Mouse (Mus musculus) gastrocnemius, adult 18-20 months (tissue): ENCODE data around the gene Slc7a8. TPM values are rescaled to one million over a fixed set of nuclear protein-coding genes. Genes with fewer than 3 reads are reported as not detected.
A peak's percentile ranks its signal among the peaks of the same experiment; 100 is the strongest.

Source experiments
- DNase-seq: peaks from one replicate; pipeline ENCODE4 v3.0.0; 2021; ENCODE audit warnings: low spot score
- total RNA-seq, 2 experiments: library from RNA; stranded (reverse); gene quantifications; 2 replicates each; pipeline ENCODE4 v1.2.3; 2021

Gene Slc7a8
- total RNA-seq, 2 experiments from 2014 or later: 10.7 to 24.4 TPM

- DNase-seq: no peak
Measured at GRCm38 (mm10) chr14:54737634-54738033, 44.1 kb downstream of the Slc7a8 start.

- no peak for DNase-seq
Measured at GRCm38 (mm10) chr14:54736555-54737552, 44.9 kb downstream of the Slc7a8 start.

GRCm38 (mm10) chr14:54735221-54735620, 46.5 kb downstream of the Slc7a8 start:
- DNase-seq: no peak

- no peak for DNase-seq
Measured at GRCm38 (mm10) chr14:54734004-54734403, 47.7 kb downstream of the Slc7a8 start.

- DNase-seq: no peak
Measured at GRCm38 (mm10) chr14:54732206-54732605, 49.5 kb downstream of the Slc7a8 start.

GRCm38 (mm10) chr14:54730305-54730704, 51.4 kb downstream of the Slc7a8 start:
- no peak for DNase-seq

GRCm38 (mm10) chr14:54728823-54729653, 52.7 kb downstream of the Slc7a8 start:
- DNase-seq: no peak

GRCm38 (mm10) chr14:54727565-54727964, 54.2 kb downstream of the Slc7a8 start:
- DNase-seq: no peak

GRCm38 (mm10) chr14:54724049-54724448, 57.7 kb downstream of the Slc7a8 start:
- no peak for DNase-seq

GRCm38 (mm10) chr14:54721711-54722110, 60.0 kb downstream of the Slc7a8 start:
- no peak for DNase-seq

GRCm38 (mm10) chr14:54720654-54721350, 60.9 kb downstream of the Slc7a8 start:
- DNase-seq: peak; percentile 65

- no peak for DNase-seq
Measured at GRCm38 (mm10) chr14:54720041-54720440, 61.7 kb downstream of the Slc7a8 start.

GRCm38 (mm10) chr14:54715402-54715801, 66.3 kb downstream of the Slc7a8 start:
- no peak for DNase-seq

GRCm38 (mm10) chr14:54714617-54715081, 67.1 kb downstream of the Slc7a8 start:
- DNase-seq: peak; percentile 23

- peak; percentile 69 for DNase-seq
Measured at GRCm38 (mm10) chr14:54714121-54714520, 67.6 kb downstream of the Slc7a8 start.

- no peak for DNase-seq
Measured at GRCm38 (mm10) chr14:54712861-54713260, 68.9 kb downstream of the Slc7a8 start.

GRCm38 (mm10) chr14:54712074-54712473, 69.7 kb downstream of the Slc7a8 start, which contains the start of gene Cebpe:
TSS of gene Cebpe (minus strand) at chr14:54712174.
- no peak for DNase-seq

GRCm38 (mm10) chr14:54709054-54709453, 72.7 kb downstream of the Slc7a8 start:
- no peak for DNase-seq

- DNase-seq: no peak
Measured at GRCm38 (mm10) chr14:54706589-54707320, 75.0 kb downstream of the Slc7a8 start.

- DNase-seq: no peak
Measured at GRCm38 (mm10) chr14:54705844-54706243, 75.9 kb downstream of the Slc7a8 start.

GRCm38 (mm10) chr14:54703207-54703606, 78.5 kb downstream of the Slc7a8 start:
- DNase-seq: no peak
